Mouse (Mus musculus) olfactory bulb, adult 2 months (tissue): ENCODE data around the gene Srsf12. TPM values are rescaled to one million over a fixed set of nuclear protein-coding genes. Genes with fewer than 3 reads are reported as not detected.

Experiments
- H3K27ac ChIP-seq: fragments of 200-500 bp; 2 replicates; pipeline ENCODE4 v1.5.1; 2012; ENCODE audit warnings: low read depth, low read length; ENCODE audit not compliant: insufficient read depth
- H3K4me1 ChIP-seq: fragments of 200-500 bp; 2 replicates; pipeline ENCODE4 v1.6.1; 2012; ENCODE audit warnings: low read length; ENCODE audit not compliant: control insufficient read depth, insufficient read depth
- H3K4me3 ChIP-seq: fragments of 200-500 bp; 2 replicates; pipeline ENCODE4 v1.5.1; 2012; ENCODE audit warnings: mild to moderate bottlenecking, low read depth, low read length, moderate library complexity; ENCODE audit not compliant: insufficient read depth
- CTCF ChIP-seq: fragments of 200-500 bp; IDR thresholded peaks from 2 replicates; pipeline ENCODE4 v1.5.1; 2012; ENCODE audit warnings: low read depth, mild to moderate bottlenecking, low read length, moderate library complexity; ENCODE audit not compliant: insufficient read depth
- POLR2A ChIP-seq: fragments of 200-500 bp; IDR thresholded peaks from 2 replicates; pipeline ENCODE4 v1.6.1; 2012; ENCODE audit warnings: mild to moderate bottlenecking, low read depth, low read length, moderate library complexity; ENCODE audit not compliant: insufficient read depth
- WGBS: fragments of 180-500 bp; shearing (Covaris S2); methylation state at CpG from one replicate; pipeline ENCODE4 v1.1.7; 2018; 5-methylcytosine and 5-hydroxymethylcytosine counted together
- polyA plus RNA-seq: library from polyadenylated mRNA; stranded (reverse); fragments of >200 nt; gene quantifications from 2 replicates; pipeline ENCODE4 v1.2.4, GENCODE M21; 2012; ENCODE audit warnings: low replicate concordance; ENCODE audit not compliant: missing spikeins, insufficient read depth, insufficient read length

Gene Srsf12
- not detected in 2 replicates for polyA plus RNA-seq

GRCm38 (mm10) chr4:33208881-33209841 is at the start of gene Srsf12:
Gene Srsf12 (plus strand): TSS chr4:33208991.
- peak; percentile 29; the same call in 1 of the 2 replicates for TF ChIP-seq POLR2A
- TF ChIP-seq CTCF: no peak
- H3K4me1 ChIP-seq: peaks cover 14% of the 10 kb centered on the region
- 2% methylated on average over 64 of the region's 65 CpGs for WGBS
- 0 out of 2 replicates have a peak within 1 kb of the TSS, but pooled peaks have one; percentile 54 for H3K27ac ChIP-seq
- peak within 1 kb of the TSS; percentile 92 for H3K4me3 ChIP-seq

GRCm38 (mm10) chr4:33183477-33183876 is 25.3 kb upstream of the Srsf12 start:
- no peak overlapping the region for H3K27ac ChIP-seq
- no peak overlapping the region for H3K4me3 ChIP-seq
- peaks cover 3% of the 10 kb centered on the region for H3K4me1 ChIP-seq
- TF ChIP-seq POLR2A: no peak
- no peak for TF ChIP-seq CTCF
- WGBS: 84% methylated on average over 5 of the region's 5 CpGs

- Histone ChIP-seq H3K27ac (no peak overlapping the region), H3K4me1 (peaks cover 3% of the 10 kb centered on the region), H3K4me3 (peak overlapping the region; percentile 25)
- TF ChIP-seq POLR2A (no peak), CTCF (no peak)
- 10% methylated on average over 9 of the region's 9 CpGs for WGBS
Observed at GRCm38 (mm10) chr4:33188164-33188563, 20.6 kb upstream of the Srsf12 start.

DNA sequence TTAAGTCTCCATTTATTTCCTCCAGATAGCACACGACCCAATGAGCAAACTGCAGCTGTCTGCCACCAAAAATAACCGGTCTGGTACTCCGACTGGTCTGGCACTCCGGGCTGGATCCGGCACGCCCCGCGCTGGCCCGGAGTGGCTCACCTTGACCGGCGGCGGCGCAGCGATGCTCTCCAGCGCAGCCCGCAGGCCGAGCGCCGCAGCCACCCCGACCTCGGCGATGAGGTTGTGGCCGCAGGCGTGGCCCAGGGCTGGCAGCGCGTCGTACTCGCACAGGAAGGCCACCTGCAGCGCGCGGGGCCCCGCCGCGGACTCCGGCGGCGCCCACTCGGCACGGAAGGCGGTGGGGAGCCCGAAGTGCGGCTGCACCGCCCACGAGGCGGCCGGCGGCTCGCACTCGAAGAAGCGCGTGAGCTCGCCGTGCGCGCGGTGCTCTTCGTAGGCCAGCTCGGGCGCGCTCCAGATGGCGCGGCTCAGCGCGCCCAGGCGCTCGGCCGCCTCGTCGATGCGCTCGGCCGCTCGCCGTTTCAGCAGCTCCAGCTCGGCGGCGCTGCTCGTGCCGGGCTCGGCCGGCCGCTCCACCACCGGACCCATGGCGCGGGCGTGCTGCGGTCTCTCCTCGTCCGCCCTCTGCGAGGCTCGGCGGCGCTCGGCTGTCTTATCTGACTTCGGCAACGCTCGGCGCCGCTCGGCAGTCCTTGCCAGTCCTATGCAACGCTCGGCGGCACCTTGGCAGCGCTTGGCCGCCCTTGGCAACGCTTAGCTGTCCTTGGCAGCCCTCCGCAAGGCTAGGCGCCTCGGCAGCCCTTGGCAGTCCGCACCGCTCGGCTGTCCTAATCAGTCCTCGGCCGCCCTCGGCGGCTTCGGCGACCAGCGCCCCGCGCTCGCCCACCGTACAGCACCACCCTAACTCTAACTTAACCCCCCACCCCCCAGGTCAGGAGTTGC is 19.7 kb upstream of the Srsf12 start:
- H3K4me1 ChIP-seq: peaks cover 3% of the 10 kb centered on the region
- peak; percentile 32 for TF ChIP-seq POLR2A
- no peak for TF ChIP-seq CTCF
- peak overlapping the region; percentile 71 for H3K4me3 ChIP-seq
- WGBS: under 1% methylated on average over 123 of the region's 123 CpGs
- H3K27ac ChIP-seq: peak overlapping the region; percentile 77

DNA sequence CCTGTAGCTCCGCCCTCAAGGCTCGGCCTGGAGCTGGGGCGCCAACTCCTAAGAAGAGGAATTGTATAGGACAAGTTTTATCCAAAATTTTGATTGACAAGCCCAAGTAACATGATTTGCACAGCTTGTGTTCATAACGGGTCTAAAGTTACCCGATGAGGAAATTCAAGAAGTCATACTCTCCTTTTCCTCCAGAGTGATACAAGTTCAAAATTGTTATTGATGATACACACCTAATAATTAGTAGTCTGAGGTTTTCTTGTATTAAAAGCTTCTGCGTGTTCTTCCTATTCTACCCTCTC is 19.1 kb upstream of the Srsf12 start, which contains the start of gene Pm20d2:
Gene Pm20d2, minus strand, starts transcription at position 3 of the 302 bp plus-strand sequence.
- no peak for TF ChIP-seq POLR2A
- TF ChIP-seq CTCF: no peak
- Histone ChIP-seq H3K27ac (peak within 1 kb of the TSS; percentile 77), H3K4me1 (peaks cover 3% of the 10 kb centered on the region), H3K4me3 (peak within 1 kb of the TSS; percentile 71)
- WGBS: 7% methylated on average over 6 of the region's 6 CpGs

- H3K4me1 ChIP-seq: no peaks in the 10 kb centered on the region
- 11% methylated on average over 2 of the region's 2 CpGs for WGBS
- H3K27ac ChIP-seq: no peak overlapping the region
- no peak overlapping the region for H3K4me3 ChIP-seq
- TF ChIP-seq POLR2A (no peak), CTCF (no peak)
Observed at GRCm38 (mm10) chr4:33198117-33198516, 10.7 kb upstream of the Srsf12 start.

DNA sequence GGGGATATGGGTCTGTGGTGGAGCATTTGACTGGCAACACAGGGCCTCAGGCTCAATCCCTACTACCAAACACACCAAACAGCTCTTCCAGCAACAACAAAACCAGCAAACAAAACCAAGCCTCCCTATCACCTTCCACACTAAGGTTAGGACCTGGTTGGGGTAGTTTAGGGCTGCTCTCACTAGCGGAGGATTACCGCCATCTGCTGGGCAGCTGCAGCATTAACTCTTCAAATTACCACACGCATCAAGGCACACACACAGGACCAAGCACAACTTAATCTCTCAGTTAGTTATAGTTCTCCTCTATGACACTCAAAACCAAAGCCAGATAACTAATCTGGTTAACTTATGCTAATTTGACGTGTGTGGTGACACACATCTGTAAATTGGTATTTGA is 4.1 kb upstream of the Srsf12 start:
- Histone ChIP-seq H3K4me3 (no peak overlapping the region), H3K27ac (no peak overlapping the region), H3K4me1 (peaks cover 14% of the 10 kb centered on the region)
- TF ChIP-seq POLR2A: no peak
- no peak for TF ChIP-seq CTCF
- 15% methylated on average over 4 of the region's 4 CpGs for WGBS

DNA sequence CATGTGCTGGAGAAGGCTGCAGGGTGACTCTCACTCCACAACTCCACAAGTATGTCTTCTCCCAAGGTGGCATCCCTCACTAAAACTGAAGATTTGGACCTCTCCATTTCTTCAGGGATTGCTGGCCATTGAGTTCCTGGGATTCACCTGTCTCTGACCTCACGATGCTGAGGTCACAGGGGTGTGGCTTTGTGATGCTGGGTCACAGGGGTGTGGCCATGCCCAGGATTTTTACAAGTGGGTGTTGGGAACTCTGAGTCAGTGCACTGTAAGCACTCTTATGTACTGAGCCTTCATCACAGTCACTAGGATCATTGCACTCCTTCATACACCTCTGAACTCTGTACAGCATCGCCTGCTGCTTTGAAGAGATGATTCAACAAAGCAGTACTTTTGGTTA is 1.2 kb upstream of the Srsf12 start:
- no peak overlapping the region for H3K27ac ChIP-seq
- TF ChIP-seq CTCF (no peak), POLR2A (no peak)
- WGBS: 70% methylated on average over 2 of the region's 2 CpGs
- H3K4me3 ChIP-seq: no peak overlapping the region
- H3K4me1 ChIP-seq: peaks cover 14% of the 10 kb centered on the region
